Mouse (Mus musculus) hindbrain, embryonic 12.5 days (tissue): Measurements from ENCODE around the gene Zfp282. TPM values are rescaled to one million over a fixed set of nuclear protein-coding genes. Genes with fewer than 3 reads are reported as not detected.
"Not testable (repeated sequence)": the region's sequence is repeated elsewhere in the genome, so short reads cannot be mapped to it uniquely, and the experiment has no call there.

Source experiments
- ATAC-seq: fragments of 200-750 bp; cut with Nextera tagmentation; 2 replicates; pipeline ENCODE4 v1.8.0; 2017; ENCODE audit warnings: moderate TSS enrichment; ENCODE audit not compliant: low FRiP score
- H3K27ac ChIP-seq: fragments of 300-500 bp; sonication (generic); 2 replicates; pipeline ENCODE4 v1.5.1; 2016; ENCODE audit warnings: mild to moderate bottlenecking
- H3K27me3 ChIP-seq: fragments of 300-500 bp; sonication (generic); 2 replicates; pipeline ENCODE4 v1.6.1; 2016; ENCODE audit warnings: mild to moderate bottlenecking
- H3K36me3 ChIP-seq: fragments of 300-500 bp; sonication (generic); 2 replicates; pipeline ENCODE4 v1.6.1; 2016; ENCODE audit warnings: mild to moderate bottlenecking
- H3K4me1 ChIP-seq: fragments of 300-500 bp; sonication (generic); 2 replicates; pipeline ENCODE4 v1.6.1; 2016
- H3K4me2 ChIP-seq: fragments of 300-500 bp; sonication (generic); replicated peaks from 2 replicates; pipeline ENCODE4 v1.6.1; 2016; ENCODE audit warnings: mild to moderate bottlenecking
- H3K4me3 ChIP-seq: fragments of 300-500 bp; sonication (generic); 2 replicates; pipeline ENCODE4 v1.5.1; 2016; ENCODE audit warnings: mild to moderate bottlenecking
- H3K9ac ChIP-seq: fragments of 300-500 bp; sonication (generic); 2 replicates; pipeline ENCODE4 v1.6.1; 2016; ENCODE audit warnings: mild to moderate bottlenecking, moderate library complexity
- H3K9me3 ChIP-seq: fragments of 300-500 bp; sonication (generic); replicated peaks from 2 replicates; pipeline ENCODE4 v1.6.1; 2016; ENCODE audit warnings: mild to moderate bottlenecking
- WGBS: fragments of 180-500 bp; shearing (Covaris S2); methylation state at CpG from one replicate; pipeline ENCODE4 v1.1.7; 2016; 5-methylcytosine and 5-hydroxymethylcytosine counted together
- polyA plus RNA-seq: library from polyadenylated mRNA; unstranded; fragments of >200 nt; fragmentation: Nextera tagmentation; extraction: Ambion mirVana; gene quantifications from 2 replicates; pipeline ENCODE4 v1.2.1, GENCODE M21; 2016

Gene Zfp282
- polyA plus RNA-seq, 1 experiment from 2014 or later = 27.0 TPM

DNA sequence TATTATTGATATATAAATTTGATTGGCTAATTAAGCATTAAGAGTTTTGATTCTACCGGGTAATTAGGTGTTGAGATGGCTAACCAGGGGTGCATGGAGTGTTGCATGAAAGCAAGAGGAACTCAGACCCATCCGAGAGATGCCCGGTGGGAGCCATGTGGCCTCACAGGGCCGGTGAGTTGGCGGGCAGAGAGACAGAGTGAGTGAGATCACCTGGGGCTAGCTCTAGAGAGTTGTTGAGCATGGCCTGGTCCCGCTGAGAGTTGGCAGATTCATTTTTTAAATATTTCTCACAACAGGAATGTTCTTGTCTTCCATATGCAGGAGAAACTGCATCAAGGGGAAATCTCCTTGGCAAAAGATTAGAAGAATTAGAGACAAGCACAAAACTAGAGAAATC is 19.8 kb upstream of the Zfp282 start:
- no peak overlapping the region for H3K9ac ChIP-seq
- H3K36me3 ChIP-seq = peaks cover 28% of the 10 kb centered on the region
- no peaks in the 10 kb centered on the region for H3K4me1 ChIP-seq
- no peaks in the 10 kb centered on the region for H3K9me3 ChIP-seq
- H3K27me3 ChIP-seq = no peaks in the 10 kb centered on the region
- WGBS = 96% methylated on average over 6 of the region's 6 CpGs
- H3K4me3 ChIP-seq = no peak overlapping the region
- H3K27ac ChIP-seq = no peak overlapping the region
- no peak for ATAC-seq
- no peak overlapping the region for H3K4me2 ChIP-seq

DNA sequence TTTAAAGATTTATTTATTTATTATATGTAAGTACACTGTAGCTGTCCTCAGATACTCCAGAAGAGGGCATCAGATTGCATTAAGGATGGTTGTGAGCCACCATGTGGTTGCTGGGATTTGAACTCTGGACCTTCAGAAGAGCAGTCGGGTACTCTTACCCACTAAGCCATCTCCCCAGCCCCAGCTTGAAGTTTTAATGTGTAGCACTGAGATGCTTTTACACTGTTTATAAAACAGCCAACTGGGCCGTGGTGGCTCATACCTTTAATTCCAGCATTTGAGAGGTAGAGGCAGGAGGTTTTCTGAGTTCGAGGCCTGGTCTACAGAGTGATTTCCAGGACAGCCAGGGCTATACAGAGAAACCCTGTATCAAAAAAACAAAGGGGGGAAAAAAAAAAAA is 19.3 kb upstream of the Zfp282 start:
- peaks cover 28% of the 10 kb centered on the region for H3K36me3 ChIP-seq
- H3K9me3 ChIP-seq, H3K9ac ChIP-seq, H3K27me3 ChIP-seq, H3K4me1 ChIP-seq, H3K4me3 ChIP-seq, H3K4me2 ChIP-seq, ATAC-seq, H3K27ac ChIP-seq: not testable (repeated sequence)
- 87% methylated on average over 3 of the region's 3 CpGs for whole genome bisulfite sequencing

DNA sequence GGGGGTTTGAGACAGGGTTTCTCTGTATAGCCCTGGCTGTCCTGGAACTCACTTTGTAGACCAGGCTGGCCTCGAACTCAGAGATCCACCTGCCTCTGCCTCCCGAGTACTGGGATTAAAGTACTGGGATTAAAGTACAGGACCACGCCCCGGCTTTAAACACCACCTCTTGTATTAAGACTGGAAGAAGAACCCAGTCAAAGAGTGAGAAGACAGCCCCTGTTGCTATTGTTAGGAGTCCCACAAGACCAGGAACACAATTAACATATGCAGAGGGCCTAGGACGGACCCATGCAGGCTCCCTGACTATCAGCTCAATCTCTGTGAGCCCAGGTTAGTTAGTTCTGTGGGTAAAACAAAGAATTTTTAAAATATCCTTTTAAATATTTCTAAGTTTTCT is 4.7 kb upstream of the Zfp282 start:
- Histone ChIP-seq H3K4me3 (no peak overlapping the region), H3K27ac (no peak overlapping the region), H3K4me1 (no peaks in the 10 kb centered on the region), H3K4me2 (no peak overlapping the region), H3K36me3 (peaks cover 11% of the 10 kb centered on the region), H3K9ac (no peak overlapping the region), H3K9me3 (no peaks in the 10 kb centered on the region), H3K27me3 (no peaks in the 10 kb centered on the region)
- no peak for ATAC-seq
- WGBS = 82% methylated on average over 5 of the region's 5 CpGs

DNA sequence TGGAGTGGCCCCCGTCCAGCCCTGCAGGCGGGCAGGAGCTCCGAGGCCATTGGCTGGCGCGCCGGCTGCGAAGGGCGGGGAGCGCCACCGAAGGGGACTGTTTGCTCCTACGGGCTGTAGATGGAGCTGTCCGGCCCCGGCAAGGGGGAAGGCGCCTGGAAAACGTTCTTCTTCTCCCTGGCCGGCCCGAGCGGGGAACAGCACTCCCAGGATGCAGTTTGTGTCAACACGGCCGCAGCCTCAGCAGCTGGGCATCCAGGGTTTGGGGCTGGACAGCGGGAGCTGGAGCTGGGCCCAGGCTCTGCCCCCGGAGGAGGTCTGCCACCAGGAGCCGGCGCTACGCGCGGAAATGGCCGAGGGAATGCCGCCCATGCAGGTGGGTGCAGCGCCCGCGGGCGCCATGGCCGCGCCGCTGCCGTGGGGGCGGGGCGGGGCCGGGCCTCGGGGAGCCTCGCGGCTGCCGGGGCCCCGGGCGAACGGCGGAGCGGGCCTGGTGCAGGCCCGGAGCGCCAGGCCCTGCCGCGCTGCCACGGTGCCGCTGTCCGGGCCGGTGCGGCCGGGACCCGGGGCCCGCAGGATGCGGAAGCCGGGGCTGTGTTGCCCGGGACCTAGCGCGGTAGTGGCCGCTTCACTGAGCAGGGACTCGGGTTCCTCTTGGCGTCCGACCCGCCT is 593 bp downstream of the Zfp282 start:
- H3K4me3 ChIP-seq = peak overlapping the region; percentile 94
- peak overlapping the region; percentile 88 for H3K4me2 ChIP-seq
- peaks cover 15% of the 10 kb centered on the region for H3K4me1 ChIP-seq
- under 1% methylated on average over 67 of the region's 71 CpGs for WGBS
- peak; percentile 98 for ATAC-seq
- H3K9ac ChIP-seq = peak overlapping the region; percentile 98
- H3K27ac ChIP-seq = peak overlapping the region; percentile 99
- H3K9me3 ChIP-seq = no peaks in the 10 kb centered on the region
- H3K27me3 ChIP-seq = no peaks in the 10 kb centered on the region
- peaks cover 28% of the 10 kb centered on the region for H3K36me3 ChIP-seq

DNA sequence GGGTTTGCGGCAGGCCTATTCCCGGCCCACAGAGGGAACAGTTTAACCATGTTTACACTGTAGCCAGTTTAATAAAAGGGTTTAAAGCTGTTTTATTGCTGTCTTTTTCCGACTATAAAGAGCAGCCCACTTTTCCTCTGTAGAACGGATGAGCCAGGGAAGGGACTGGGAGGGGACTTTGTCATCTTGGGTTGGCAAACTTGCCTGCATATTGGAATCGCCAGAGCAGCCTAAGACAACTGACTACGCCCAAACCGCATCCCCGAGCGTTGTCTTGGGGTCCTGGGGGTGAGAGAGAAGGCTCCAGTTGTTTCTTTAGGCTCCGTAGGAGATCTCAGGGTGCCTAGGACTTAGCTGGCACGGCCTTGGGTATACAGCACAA is 1.1 kb downstream of the Zfp282 start:
- Histone ChIP-seq H3K4me2 (peak overlapping the region; percentile 88), H3K36me3 (peaks cover 33% of the 10 kb centered on the region), H3K9ac (peak overlapping the region; percentile 98), H3K27me3 (no peaks in the 10 kb centered on the region), H3K4me3 (peak overlapping the region; percentile 94), H3K4me1 (peaks cover 15% of the 10 kb centered on the region), H3K27ac (peak overlapping the region; percentile 99), H3K9me3 (no peaks in the 10 kb centered on the region)
- 2% methylated on average over 11 of the region's 11 CpGs for WGBS
- no peak for ATAC-seq

GRCm38 (mm10) chr6:47878593-47878992 is 1.6 kb downstream of the Zfp282 start:
- H3K4me3 ChIP-seq = peak overlapping the region; percentile 94
- H3K27ac ChIP-seq = peak overlapping the region; percentile 99
- H3K36me3 ChIP-seq = peaks cover 38% of the 10 kb centered on the region
- no peaks in the 10 kb centered on the region for H3K9me3 ChIP-seq
- peaks cover 15% of the 10 kb centered on the region for H3K4me1 ChIP-seq
- WGBS = 44% methylated on average over 3 of the region's 3 CpGs
- no peaks in the 10 kb centered on the region for H3K27me3 ChIP-seq
- ATAC-seq = no peak
- H3K9ac ChIP-seq = peak overlapping the region; percentile 98
- H3K4me2 ChIP-seq = peak overlapping the region; percentile 88

DNA sequence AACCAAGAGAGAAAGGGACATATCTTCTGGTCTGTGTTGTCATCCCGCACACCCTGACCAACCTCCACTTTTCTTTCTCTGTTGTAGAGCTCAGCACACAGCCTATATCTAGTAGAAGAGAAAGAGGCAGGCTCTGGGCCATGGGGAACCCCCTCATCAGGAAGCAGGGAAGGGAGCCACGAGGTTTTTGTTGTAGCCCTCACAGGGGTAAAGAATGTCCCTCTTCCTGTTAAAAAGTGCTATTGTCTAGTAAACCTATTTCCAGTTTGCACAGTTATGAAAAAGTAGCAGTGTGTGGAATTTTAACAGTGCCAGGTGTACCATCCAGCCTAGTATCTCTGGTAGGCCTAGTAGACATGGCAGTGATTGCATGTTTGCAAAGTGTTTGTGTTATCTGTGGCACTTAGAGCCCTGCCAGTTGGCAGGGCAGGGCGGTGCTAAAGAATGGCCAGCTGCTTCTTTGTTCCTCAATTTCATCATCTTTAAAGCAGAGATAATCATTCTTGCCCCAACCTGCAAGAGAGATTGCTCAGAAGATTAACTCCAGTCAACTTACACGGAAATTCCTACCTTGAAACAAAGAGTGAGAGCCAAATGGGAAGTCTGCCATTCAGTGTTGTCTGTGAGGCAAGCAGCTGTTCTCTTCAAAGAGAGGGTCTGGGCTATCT is 2.2 kb downstream of the Zfp282 start:
- Histone ChIP-seq H3K36me3 (peaks cover 44% of the 10 kb centered on the region), H3K4me2 (peak overlapping the region; percentile 88), H3K9me3 (no peaks in the 10 kb centered on the region), H3K27me3 (no peaks in the 10 kb centered on the region), H3K4me3 (peak overlapping the region; percentile 94), H3K27ac (no peak overlapping the region; the same call in 1 of the 2 replicates), H3K4me1 (peaks cover 15% of the 10 kb centered on the region), H3K9ac (peak overlapping the region; percentile 98)
- 74% methylated on average over 4 of the region's 4 CpGs for WGBS
- ATAC-seq = no peak

- Histone ChIP-seq H3K27me3 (no peaks in the 10 kb centered on the region), H3K9me3 (no peaks in the 10 kb centered on the region), H3K4me1 (peaks cover 15% of the 10 kb centered on the region), H3K4me2 (no peak overlapping the region), H3K36me3 (peaks cover 52% of the 10 kb centered on the region), H3K27ac (no peak overlapping the region), H3K9ac (no peak overlapping the region), H3K4me3 (no peak overlapping the region)
- WGBS = 95% methylated on average over 10 of the region's 10 CpGs
- ATAC-seq = no peak
These were observed 3.2 kb downstream of the Zfp282 start for GRCm38 (mm10) chr6:47880166-47880565.

DNA sequence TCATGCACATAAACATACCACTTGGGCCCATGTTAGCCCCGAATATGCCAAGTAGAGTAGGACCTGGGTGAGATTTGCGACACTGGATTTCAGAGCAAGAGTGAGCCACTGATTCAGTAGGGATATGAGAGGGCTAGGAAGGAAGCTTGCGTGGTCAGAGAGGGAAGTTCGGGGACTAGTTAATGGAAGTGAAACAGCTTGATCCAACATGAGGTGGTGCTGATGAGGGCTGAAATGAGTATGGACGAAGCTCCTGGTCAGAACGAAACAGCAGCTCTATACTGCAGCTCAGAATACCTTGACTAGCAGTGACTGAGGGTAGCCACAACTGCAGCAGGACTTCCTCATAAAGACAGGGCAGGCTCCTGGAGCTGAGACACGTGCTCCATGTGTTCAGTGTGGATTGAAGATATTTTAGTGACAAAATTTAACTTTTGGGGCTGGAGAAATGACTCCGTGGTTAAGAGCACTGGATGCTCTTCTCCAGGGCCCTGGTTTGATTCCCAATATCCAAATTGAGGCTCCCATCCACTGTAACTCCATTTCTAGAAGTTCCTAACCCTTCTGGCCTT is 11.9 kb downstream of the Zfp282 start:
- no peak overlapping the region for H3K9ac ChIP-seq
- no peaks in the 10 kb centered on the region for H3K4me1 ChIP-seq
- no peaks in the 10 kb centered on the region for H3K9me3 ChIP-seq
- no peaks in the 10 kb centered on the region for H3K27me3 ChIP-seq
- no peak overlapping the region for H3K27ac ChIP-seq
- H3K36me3 ChIP-seq = peaks cover 73% of the 10 kb centered on the region
- ATAC-seq = no peak
- H3K4me3 ChIP-seq = no peak overlapping the region
- 93% methylated on average over 8 of the region's 8 CpGs for WGBS
- H3K4me2 ChIP-seq = no peak overlapping the region

DNA sequence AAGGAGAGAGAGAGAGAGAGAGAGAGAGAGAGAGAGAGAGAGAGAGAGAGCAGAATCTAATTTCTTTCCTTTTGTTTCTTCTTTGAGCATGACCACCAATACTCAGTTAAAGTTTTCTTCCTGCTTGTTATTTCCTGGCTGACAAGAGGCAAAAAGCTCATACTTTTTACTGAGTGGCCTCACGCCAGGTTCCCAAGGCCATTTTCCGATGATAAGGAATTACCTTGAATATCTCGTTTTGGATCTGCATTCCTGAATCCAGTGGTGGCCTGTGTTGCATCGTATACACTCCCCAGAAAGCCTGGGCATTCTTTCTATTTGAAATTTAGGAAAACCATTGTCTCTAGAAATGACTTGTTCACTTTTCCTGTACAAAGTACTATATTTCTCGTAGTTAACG is 22.4 kb downstream of the Zfp282 start:
- ATAC-seq = no peak
- no peak overlapping the region for H3K4me2 ChIP-seq
- 95% methylated on average over 6 of the region's 6 CpGs for WGBS
- H3K27me3 ChIP-seq = peaks cover 21% of the 10 kb centered on the region
- no peaks in the 10 kb centered on the region for H3K9me3 ChIP-seq
- H3K27ac ChIP-seq = no peak overlapping the region
- no peaks in the 10 kb centered on the region for H3K4me1 ChIP-seq
- H3K9ac ChIP-seq = no peak overlapping the region
- H3K4me3 ChIP-seq = no peak overlapping the region
- peaks cover 67% of the 10 kb centered on the region for H3K36me3 ChIP-seq

- peaks cover 88% of the 10 kb centered on the region for H3K36me3 ChIP-seq
- H3K4me3 ChIP-seq = no peak overlapping the region
- H3K4me2 ChIP-seq = no peak overlapping the region
- H3K9ac ChIP-seq = no peak overlapping the region
- WGBS = 86% methylated on average over 4 of the region's 4 CpGs
- no peaks in the 10 kb centered on the region for H3K9me3 ChIP-seq
- ATAC-seq = no peak
- no peak overlapping the region for H3K27ac ChIP-seq
- H3K4me1 ChIP-seq = no peaks in the 10 kb centered on the region
- H3K27me3 ChIP-seq = peaks cover 21% of the 10 kb centered on the region
These were observed 26.6 kb downstream of the Zfp282 start for GRCm38 (mm10) chr6:47903587-47903986.

DNA sequence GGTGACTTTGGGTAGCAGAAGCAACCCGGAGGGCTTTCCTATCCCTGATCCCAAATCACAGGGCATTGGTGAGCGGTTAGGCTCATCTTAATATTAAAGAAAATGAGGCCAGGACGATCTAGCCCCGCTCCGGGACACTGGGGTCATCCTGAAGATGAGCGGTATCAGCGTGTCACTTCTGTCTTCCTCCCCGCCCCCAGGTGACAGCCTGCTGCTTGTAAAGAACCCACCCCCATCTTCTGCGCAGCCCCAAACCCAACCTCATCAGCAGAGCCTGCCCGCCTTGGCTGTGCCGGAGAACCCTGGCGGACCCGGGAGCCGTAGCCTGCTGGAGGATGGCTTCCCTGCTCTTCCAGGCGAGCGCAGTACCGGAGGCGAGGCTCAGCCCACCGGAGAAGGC is 27.4 kb downstream of the Zfp282 start:
- Histone ChIP-seq H3K9me3 (no peaks in the 10 kb centered on the region), H3K4me2 (no peak overlapping the region), H3K9ac (no peak overlapping the region), H3K4me1 (no peaks in the 10 kb centered on the region), H3K27me3 (peaks cover 21% of the 10 kb centered on the region), H3K4me3 (no peak overlapping the region), H3K27ac (no peak overlapping the region), H3K36me3 (peaks cover 83% of the 10 kb centered on the region)
- ATAC-seq = no peak
- 36% methylated on average over 19 of the region's 19 CpGs for WGBS
